ENCODE assay signal across 25 mouse cellular contexts in the genomic region with DNA sequence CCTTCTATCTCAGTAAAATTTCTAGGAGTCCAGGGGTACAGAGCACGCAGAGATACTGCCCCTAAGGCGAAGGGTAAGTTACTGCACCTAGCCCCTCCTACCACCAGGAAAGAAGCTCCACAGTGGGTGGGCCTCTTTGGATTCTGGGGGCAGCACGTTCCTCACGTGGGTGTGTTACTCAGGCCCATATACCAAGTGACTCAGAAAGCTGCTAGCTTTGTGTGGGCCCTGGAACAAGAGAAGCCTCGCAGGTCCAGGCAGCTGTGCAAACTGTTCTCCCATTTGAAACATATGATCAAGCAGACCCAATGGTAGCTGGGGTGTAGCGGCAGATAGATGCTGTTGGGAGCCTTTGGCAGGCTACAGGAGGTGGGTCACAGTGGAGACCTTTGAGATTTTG. TPM values are rescaled to one million over a fixed set of nuclear protein-coding genes. Genes with fewer than 3 reads are reported as not detected.
"Had no signal": no experiment of that assay in that cellular context is flagged by ENCODE, and none has a peak within 500 bp of the region (broad histone marks: within the 10 kb centered on the region; RNA-seq: fewer than 3 reads in every experiment).

No protein-coding gene starts in this region.

- H3K4me1 ChIP-seq: limb, embryonic 12.5 days; liver, embryonic 12.5 days; liver, embryonic 15.5 days; lung, embryonic 15.5 days; stomach, embryonic 15.5 days had no signal

- H3K4me3 ChIP-seq: left cerebral cortex, adult 2 months; limb, embryonic 12.5 days; liver, embryonic 12.5 days; liver, embryonic 15.5 days; lung, embryonic 15.5 days; stomach, embryonic 15.5 days had no signal

- H3K4me2 ChIP-seq: limb, embryonic 12.5 days; liver, embryonic 12.5 days; liver, embryonic 15.5 days; lung, embryonic 15.5 days; midbrain, embryonic 11.5 days; stomach, embryonic 15.5 days had no signal

- DNase-seq: kidney, adult 18-20 months; kidney, adult 9 months; kidney, postnatal 14 days; kidney, postnatal 4 days; layer of hippocampus, adult 9-11 months; layer of hippocampus, postnatal 36 days; liver; lung, adult 18-20 months; lung, postnatal 14 days; lung, postnatal 4 days; midbrain, embryonic 14.5 days; right cerebral cortex, postnatal 4 days; thymus, postnatal 25 days had no signal

- H3K9ac ChIP-seq: limb, embryonic 12.5 days; liver, embryonic 12.5 days; liver, embryonic 15.5 days; lung, embryonic 15.5 days; stomach, embryonic 15.5 days had no signal

- H3K9me3 ChIP-seq: limb, embryonic 12.5 days; liver, embryonic 12.5 days; liver, embryonic 15.5 days; lung, embryonic 15.5 days; stomach, embryonic 15.5 days had no signal

- H3K27me3 ChIP-seq: limb, embryonic 12.5 days; liver, embryonic 12.5 days; liver, embryonic 15.5 days; lung, embryonic 15.5 days; stomach, embryonic 15.5 days had no signal

- H3K27ac ChIP-seq: left cerebral cortex, adult 2 months; limb, embryonic 12.5 days; liver, embryonic 12.5 days; liver, embryonic 15.5 days; lung, embryonic 15.5 days; stomach, embryonic 15.5 days had no signal

- ATAC-seq: inflammation-experienced regulatory T-cells, adult 6 months; intestine, embryonic 16.5 days; liver, embryonic 12.5 days had no signal

RNA-seq across cellular contexts. Expression of gene Ldhc, which starts 2.0 kb away (rescaled TPM):
- polyA plus RNA-seq: inflammation-experienced regulatory T-cells, adult 6 months; intestine, embryonic 16.5 days; kidney, embryonic 16.5 days; limb, embryonic 12.5 days; midbrain, embryonic 11.5 days; neural tube, embryonic 11.5 days; thymus, postnatal 0 days had no signal
